Mouse (Mus musculus): ENCODE measurements around the gene Grip1.
"Not testable (repeated sequence)": the region's sequence is repeated elsewhere in the genome, so short reads cannot be mapped to it uniquely, and the experiment has no call there.

The Grip1 gene

DNA sequence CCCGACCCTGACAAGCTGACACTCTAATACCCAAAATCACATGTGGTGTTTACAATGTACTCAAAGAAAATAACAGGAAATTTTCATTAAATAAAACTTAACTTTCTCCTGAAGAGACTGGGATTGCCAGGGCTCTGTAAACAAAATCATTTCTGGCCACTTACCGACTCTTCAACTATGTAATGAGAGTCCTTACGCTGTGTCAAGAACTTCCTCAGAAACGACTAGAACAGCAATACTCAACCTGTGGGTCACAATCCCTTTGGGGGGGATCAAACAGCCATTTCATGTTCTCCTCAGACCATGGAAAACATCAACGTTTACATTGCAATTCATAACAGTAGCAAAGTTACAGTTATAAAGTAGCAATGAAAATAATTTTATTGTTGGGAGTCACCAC is 643.9 kb downstream of the Grip1 start:
- DNase-seq: no peak

GRCm38 (mm10) chr10:120100806-120101205 is 647.2 kb downstream of the Grip1 start:
- DNase-seq: no peak

DNA sequence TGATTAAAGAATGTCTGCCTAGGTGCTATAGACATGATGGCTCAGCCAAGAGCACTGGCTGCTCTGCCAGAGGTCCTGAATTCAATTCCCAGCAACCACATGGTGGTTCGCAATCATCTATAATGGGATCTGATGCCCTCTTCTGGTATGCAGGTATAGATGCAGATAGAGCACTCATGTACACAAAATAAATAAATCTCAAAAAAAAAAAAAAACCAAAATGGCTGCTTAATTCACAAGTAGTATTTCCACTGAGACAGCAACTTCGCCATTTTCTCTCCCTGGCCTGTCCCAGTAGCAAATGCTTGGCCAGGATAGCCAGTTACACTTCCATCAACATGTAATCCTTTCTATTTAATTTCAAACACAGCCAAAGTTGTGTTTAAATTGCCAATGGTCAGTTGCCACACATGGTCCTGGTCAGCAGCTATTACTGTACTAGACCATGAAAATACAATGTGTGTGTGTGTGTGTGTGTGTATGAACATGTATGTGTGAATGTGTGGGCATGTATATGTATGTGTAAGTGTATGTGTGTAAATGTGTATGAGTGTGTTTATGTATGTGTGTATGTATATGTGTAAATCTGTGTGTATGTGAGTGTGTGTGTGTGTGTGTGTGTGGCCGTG is 658.2 kb downstream of the Grip1 start:
- no peak for DNase-seq

GRCm38 (mm10) chr10:120112507-120113396 is 659.1 kb downstream of the Grip1 start, which contains the start of gene Helb:
Gene Helb (minus strand): TSS chr10:120112987.
- peak; percentile 96 for DNase-seq

- not testable (repeated sequence) for DNase-seq
These were observed 659.9 kb downstream of the Grip1 start for GRCm38 (mm10) chr10:120113482-120113881.

DNA sequence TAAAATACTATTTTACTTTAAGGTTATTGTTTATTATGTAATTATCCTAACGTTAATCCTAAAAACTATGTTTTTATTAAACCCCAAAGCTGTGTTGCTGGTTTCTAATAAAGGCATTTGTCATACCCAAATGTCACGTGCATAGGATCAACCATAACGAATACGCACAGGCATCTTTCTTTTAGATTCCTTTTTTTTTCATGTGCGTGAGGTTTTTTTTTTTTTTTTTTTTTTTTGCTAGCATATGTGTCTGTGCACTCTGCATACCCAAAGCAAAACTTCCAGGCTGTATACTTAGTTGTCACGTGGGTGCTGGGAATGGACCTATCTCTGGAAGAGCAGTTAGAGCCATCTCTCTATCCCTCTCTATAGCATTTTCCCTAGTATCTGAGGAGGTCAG is 660.4 kb downstream of the Grip1 start:
- DNase-seq: no peak

DNA sequence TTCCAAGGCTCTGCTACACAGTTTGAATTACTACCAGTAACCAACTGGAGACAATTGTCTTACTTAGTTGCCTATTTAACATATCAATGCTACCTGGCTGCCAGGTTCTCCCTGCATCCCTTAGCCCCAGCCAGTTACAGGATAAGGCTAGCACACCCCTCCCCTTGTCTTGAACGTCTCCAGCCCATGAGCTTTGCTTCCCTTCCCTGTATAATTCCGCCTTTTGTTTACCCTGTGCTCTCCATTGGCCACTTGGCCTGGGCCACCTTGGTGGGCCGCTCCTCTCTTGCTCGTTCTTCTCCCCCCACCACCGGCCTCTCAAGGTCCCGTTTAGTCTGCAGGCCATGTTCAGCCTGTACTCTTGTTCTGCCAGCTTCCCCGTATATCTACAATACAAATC is 660.9 kb downstream of the Grip1 start:
- no peak for DNase-seq

DNA sequence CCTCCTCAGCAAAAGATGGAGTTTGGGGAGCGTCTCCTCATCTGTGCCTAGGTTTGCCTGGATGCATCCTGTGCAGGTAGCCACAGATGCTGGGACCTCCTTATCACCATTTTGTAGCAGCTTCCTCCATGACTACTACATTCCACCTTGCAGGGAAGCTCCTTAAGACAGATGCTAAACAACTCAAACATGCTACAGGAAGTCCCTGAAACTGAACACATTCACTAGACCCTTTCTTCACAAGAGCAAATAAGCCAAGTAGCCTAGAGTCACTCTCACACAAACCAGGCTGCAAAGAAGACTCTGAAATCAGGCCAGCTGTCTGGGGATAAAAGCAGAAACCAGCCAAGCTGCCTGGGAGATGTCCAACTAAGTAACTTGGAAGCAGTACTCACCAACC is 661.6 kb downstream of the Grip1 start:
- no peak for DNase-seq

GRCm38 (mm10) chr10:120123721-120124120 is 670.1 kb downstream of the Grip1 start:
- DNase-seq: no peak

DNA sequence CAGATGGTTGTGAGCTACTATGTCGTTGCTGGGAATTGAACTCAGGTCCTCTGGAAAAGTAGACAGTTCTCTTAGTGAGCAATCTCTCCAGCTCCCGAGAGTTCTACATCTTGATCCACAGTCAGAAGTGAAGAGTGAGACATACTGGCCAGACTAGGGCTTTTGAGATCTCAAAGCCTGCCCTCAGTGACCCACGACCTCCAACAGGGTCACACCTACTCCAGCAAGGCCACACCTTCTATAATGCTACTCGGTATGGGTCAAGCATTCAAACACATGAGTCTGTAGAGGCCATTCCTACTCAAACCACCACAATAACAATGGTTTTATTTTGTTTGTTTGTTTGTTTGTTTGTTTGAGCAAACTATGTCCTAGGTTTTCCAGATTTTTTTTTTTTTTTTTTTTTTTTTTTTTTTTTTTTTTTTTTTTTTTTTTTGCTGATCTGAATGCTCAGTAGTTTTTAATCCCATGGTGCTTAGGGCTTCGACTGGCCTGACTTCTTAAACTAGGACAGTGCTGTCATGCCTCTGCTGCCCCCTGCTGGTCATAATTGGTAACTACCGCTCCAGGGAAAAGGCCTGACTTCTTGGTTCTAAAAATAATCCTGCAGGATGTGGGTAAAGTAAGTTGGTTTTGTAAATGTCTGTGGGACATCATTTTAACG is 671.3 kb downstream of the Grip1 start:
- DNase-seq: peak; percentile 77

GRCm38 (mm10) chr10:120125465-120125857 is 671.8 kb downstream of the Grip1 start:
- DNase-seq: no peak

DNA sequence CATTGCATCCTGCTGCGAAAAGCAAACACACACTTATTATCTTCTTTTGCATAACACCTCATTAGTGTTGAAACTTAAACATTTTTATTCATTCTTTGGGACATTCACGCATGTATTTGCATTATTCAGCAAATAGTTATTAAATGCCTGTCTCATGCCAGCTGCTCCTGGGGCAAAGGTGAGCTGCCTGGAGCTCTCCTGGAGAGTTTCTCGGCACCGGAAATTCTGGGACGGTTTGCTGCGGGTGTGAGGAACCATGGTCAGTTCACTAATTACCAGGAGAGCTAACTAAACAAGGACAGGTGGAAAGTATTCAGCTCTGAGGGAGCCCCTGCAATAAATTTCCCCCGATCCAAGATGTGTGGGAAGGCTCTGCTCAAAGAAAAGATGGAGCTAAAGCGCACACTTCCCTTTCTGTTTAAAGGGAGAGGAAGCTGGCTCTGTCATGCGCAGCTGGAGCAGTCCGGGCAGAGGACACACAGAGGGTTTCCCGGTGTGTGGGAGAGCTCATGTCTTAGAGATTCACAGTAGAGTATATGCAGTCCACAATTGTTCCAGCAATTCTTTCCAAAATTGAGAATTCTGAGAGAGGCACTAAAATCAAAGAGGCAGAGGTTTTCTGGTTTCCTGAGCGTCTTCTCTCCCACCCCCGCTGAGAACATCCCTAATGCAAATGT is 675.1 kb downstream of the Grip1 start:
- no peak for DNase-seq

DNA sequence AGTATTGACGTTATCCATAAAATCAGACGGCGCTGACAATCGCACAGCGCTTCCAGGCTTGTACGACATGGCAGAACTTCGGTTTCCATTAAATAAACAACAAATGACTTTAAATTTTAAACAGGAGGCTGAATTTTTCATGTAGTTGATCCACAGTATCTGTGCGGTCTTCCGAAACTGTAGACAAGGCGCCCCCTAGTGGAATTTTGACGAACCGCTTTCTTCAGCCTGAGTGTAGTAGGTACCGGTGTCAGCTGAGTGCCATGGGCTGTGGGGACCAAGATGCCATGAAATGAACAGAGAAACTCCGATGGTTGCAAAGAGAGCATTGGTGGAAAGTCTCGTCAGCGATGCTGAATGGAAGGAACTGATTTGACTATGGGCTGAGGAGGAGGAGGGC is 677.0 kb downstream of the Grip1 start:
- no peak for DNase-seq

GRCm38 (mm10) chr10:120133697-120134096 is 680.1 kb downstream of the Grip1 start:
- no peak for DNase-seq

DNA sequence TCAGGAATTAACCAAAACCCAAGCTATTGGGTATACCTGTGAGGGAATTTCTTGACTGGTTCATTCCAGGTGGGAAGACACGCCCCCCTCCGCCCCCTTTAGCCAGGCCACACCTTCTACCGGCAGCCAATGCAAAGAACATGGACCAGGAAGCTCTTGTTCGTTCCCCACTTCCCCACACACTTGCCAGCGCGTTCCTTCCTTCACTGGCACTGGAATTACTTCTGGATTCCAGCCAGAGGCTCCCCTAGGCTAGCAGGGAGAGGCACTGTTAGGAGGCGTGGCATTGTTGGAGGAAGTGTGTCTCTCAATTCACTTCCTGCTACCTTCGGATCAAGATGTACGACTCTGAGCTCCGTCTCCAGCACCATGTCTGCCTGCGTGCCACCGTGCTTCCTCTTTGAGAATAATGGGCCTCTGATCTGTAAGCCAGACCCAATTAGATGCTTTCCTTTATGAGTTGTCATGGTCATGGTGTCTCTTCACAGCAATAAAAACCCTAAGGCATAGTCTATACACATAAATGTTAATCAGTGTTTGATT is 682.5 kb downstream of the Grip1 start:
- no peak for DNase-seq

All from cerebellum, adult 9-10 months (tissue).